Mouse (Mus musculus): ENCODE measurements around the gene Cemip2.
"Not testable (repeated sequence)": the region's sequence is repeated elsewhere in the genome, so short reads cannot be mapped to it uniquely, and the experiment has no call there.

Cemip2 gene

GRCm38 (mm10) chr19:21865242-21866055, 87.3 kb downstream of the Cemip2 start:
- DNase-seq (ENCODE audit: low spot score) = no peak

GRCm38 (mm10) chr19:21866094-21866493, 88.0 kb downstream of the Cemip2 start:
- no peak for DNase-seq (ENCODE audit: low spot score)

- DNase-seq (ENCODE audit: low spot score) = not testable (repeated sequence)
Measured at GRCm38 (mm10) chr19:21866756-21867155, 88.6 kb downstream of the Cemip2 start.

GRCm38 (mm10) chr19:21868471-21868870, 90.3 kb downstream of the Cemip2 start:
- no peak for DNase-seq (ENCODE audit: low spot score)

DNA sequence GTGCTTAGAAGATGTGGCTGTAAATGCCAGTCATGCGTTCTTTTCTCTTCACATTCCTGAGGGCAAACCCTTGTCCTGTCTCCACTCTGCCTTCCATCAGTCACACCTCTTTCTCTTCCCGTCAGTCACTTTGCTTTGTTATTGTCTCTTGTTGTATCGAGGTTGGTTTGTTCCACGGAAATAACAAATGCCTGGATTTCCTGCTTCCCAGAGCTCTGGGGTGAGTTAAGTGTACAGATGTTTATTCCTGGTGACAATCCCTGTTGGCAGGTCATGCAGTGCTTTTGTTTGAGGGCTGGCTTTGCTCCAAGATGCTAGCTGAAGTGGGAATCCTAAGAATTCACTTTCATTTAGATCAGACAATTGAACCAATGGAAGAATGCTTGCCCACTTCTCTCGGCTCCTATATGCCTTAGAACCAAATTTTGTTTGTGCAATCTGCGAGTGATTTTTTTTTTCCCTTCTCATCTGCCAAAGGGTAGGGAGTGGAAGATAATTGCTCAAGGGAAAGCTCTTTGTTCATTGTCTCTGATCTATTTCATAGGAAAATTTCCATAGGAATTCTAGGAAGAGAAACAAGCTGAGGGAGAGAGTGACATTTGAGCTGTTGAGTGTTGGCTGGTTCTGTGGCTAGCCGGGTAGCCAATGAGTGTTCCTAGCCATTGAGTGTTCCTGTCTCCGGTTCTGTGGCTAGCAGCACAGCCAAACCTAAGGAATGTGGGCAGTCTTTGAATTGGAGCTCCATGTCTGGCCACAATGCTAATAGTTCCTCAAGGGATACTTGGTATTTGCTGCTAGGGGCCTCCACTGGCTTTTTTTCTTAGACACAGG, 104.2 kb downstream of the Cemip2 start:
- DNase-seq (ENCODE audit: low spot score) = no peak

DNA sequence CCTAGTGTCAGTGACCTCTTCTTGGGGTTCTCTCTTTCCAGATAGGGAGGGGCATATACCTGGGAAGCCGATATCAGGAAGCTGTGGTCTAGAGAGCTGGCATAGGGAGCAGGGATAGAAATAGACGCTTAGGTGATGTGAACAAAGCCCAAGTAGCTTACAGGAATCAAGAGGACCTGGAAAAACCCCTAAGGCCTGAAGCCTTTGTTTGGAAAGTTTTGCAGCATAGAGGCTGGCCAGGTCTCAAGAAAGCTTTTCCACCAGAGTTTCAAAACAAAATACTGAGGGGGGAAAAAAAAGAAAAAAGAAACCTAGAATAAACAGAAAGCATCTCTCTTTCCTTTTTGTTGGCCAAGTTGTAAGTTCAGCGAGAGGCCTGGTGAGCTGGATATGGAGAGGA, 104.9 kb downstream of the Cemip2 start:
- DNase-seq (ENCODE audit: low spot score) = no peak

GRCm38 (mm10) chr19:21883922-21884321, 105.8 kb downstream of the Cemip2 start:
- no peak for DNase-seq (ENCODE audit: low spot score)

- DNase-seq (ENCODE audit: low spot score) = no peak
Measured at GRCm38 (mm10) chr19:21884385-21884784, 106.2 kb downstream of the Cemip2 start.

DNA sequence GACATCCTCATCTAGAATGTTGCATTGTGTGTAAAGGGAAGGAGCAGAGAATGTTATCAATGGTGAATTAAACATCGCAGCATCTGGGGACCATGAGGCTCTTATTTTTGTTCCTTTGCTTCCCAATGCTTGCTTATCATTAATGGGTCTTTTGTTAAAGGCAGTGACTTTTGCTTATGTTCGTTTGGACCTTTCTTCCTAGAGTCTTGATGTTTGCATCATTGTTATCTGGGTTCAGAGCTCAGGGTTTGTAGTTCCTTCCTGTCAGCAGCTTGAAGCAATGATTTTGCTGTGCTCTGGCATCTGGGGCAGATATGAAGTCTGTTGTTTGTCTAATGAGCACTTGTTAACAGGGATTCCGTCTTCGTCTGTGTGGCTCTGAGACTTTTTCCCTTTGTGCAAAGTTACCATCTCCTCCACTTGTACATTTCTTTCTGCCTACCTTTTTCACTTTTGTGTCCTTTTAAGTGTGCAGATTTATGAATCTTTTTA, 108.1 kb downstream of the Cemip2 start:
- DNase-seq (ENCODE audit: low spot score) = no peak

- DNase-seq (ENCODE audit: low spot score) = no peak
Measured at GRCm38 (mm10) chr19:21890699-21891098, 112.6 kb downstream of the Cemip2 start.

GRCm38 (mm10) chr19:21894792-21895191, 116.7 kb downstream of the Cemip2 start:
- DNase-seq (ENCODE audit: low spot score) = no peak

GRCm38 (mm10) chr19:21895540-21895939, 117.4 kb downstream of the Cemip2 start:
- DNase-seq (ENCODE audit: low spot score) = no peak

DNA sequence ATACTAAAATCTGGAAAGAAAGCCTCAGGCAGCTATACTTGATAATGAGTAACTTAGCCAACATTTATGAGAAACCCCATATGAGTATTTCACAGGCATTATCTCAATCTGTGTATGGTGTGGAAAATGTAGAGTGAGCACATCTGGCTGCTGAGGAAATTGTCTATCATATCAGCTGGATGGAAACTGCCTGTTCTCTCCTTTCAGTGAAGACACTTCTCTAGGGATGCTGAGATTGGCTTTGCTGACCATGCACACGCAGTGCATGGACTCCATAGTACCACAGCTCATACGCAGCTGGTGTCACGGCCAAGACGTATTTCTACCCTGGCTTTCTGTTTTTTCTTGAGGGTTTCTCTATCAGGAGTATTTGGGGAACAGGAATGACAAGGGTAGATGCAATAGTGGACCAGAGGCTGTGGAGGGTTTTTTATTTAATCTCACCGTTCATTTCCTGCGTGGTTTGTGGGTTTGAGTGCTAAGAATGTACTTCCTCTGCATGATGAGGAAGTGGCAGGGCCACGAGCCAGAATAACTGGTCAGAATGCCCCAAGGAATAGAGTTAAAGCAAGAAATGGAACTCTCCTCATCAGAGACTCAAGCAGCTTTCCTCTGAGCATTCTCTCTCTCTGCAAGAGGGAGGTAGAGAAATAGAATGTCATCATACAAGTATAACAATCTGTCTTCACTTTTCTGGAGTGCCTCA, 119.1 kb downstream of the Cemip2 start:
- DNase-seq (ENCODE audit: low spot score) = no peak

DNA sequence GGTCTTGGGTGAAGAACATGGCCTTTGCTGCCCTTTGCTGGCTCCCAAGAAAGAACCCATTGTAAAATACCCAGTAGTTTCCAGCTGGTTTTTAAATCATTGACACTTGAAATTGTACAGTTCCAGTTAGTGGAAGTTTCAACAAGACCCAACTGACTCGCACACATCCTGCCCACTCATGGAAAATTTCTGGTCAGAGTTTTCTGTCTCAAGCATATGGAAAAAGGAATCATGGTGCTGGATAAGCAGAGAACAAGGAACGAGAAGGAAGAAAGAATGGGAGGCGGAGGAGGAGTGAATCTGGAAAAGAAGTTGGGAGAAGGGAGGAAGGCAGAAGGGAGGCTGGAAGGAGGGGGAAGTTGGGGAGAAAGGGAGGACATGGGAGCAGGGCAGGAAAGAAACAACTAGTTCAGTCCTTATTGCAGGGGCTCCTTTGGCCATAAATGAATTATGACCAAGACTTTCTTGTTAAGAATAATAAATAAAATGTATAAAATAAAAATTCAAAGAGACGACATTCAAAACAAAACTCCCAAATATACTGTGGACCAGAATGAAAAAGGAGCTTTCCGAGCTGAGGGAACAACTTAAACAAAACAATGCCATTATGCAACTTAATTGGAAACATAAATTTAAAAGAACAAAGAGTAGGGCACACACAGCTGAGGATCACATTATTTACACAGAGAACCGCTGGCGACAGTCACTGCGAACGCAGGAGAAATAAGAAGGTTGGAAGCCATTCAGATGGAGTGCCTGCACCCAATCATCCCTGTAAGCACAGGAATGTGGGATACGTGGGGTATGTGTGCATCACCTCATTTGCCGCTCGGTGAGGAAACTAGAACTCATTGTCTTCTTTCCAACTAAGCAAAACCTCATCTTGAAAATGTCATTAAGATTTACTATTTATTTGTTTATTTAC, 120.1 kb downstream of the Cemip2 start:
- DNase-seq (ENCODE audit: low spot score) = no peak

Data from left cerebral cortex, adult 11 months (tissue).